Mouse (Mus musculus) liver, embryonic 14.5 days (tissue): ENCODE measurements around the gene Per1. TPM values are rescaled to one million over a fixed set of nuclear protein-coding genes. Genes with fewer than 3 reads are reported as not detected.
A peak's percentile ranks its signal among the peaks of the same experiment; 100 is the strongest.

Source experiments
- ATAC-seq: fragments of 200-750 bp; cut with Nextera tagmentation; 2 replicates; pipeline ENCODE4 v1.8.0; 2017; ENCODE audit warnings: moderate number of reproducible peaks, mild to moderate bottlenecking, moderate library complexity; ENCODE audit not compliant: insufficient read depth
- DNase-seq, 3 experiments: peaks; one replicate each; pipeline ENCODE4 v3.0.0-alpha.2; 2012 to 2013; ENCODE audit warnings: low read depth in 3 of 3, low spot score in 3 of 3
- H3K27ac ChIP-seq: fragments of 300-500 bp; sonication (generic); 2 replicates; pipeline ENCODE4 v1.5.1; 2014; ENCODE audit warnings: moderate library complexity, mild to moderate bottlenecking, control low read depth, inconsistent platforms
- H3K27me3 ChIP-seq: fragments of 300-500 bp; sonication (generic); 2 replicates; pipeline ENCODE4 v1.6.1; 2014; ENCODE audit warnings: mild to moderate bottlenecking, low read length, moderate library complexity; ENCODE audit not compliant: control insufficient read depth, insufficient read depth
- H3K36me3 ChIP-seq: fragments of 300-500 bp; sonication (generic); replicated peaks from 2 replicates; pipeline ENCODE4 v1.6.1; 2014; ENCODE audit warnings: low read depth; ENCODE audit not compliant: control insufficient read depth, insufficient read depth
- H3K4me1 ChIP-seq, 2 experiments: fragments of 200-500 bp in 1 of 2; fragments of 300-500 bp in 1 of 2; sonication (generic) in 1 of 2; replicated peaks; 2 replicates each; pipeline ENCODE4 v1.6.1; 2012 to 2014; ENCODE audit warnings: antibody characterized with exemption in 1 of 2, inconsistent platforms in 1 of 2, low read length in 1 of 2; ENCODE audit not compliant: control insufficient read depth in 2 of 2, insufficient read depth in 2 of 2
- H3K4me2 ChIP-seq: fragments of 300-500 bp; sonication (generic); 2 replicates; pipeline ENCODE4 v1.6.1; 2014; ENCODE audit warnings: low read depth, mild to moderate bottlenecking, control low read depth, moderate library complexity
- H3K4me3 ChIP-seq, 2 experiments: fragments of 200-500 bp in 1 of 2; fragments of 300-500 bp in 1 of 2; sonication (generic) in 1 of 2; 2 replicates each; pipeline ENCODE4 v1.5.1; 2012 to 2014; ENCODE audit warnings: low read depth in 2 of 2, low read length in 2 of 2, mild to moderate bottlenecking in 2 of 2, control low read depth in 1 of 2, inconsistent platforms in 1 of 2, moderate library complexity in 1 of 2; ENCODE audit not compliant: insufficient read depth in 1 of 2
- H3K9ac ChIP-seq: fragments of 300-500 bp; sonication (generic); replicated peaks from 2 replicates; pipeline ENCODE4 v1.6.1; 2014; ENCODE audit warnings: mild to moderate bottlenecking, control low read depth, moderate library complexity
- H3K9me3 ChIP-seq: fragments of 300-500 bp; sonication (generic); 2 replicates; pipeline ENCODE4 v1.6.1; 2016; ENCODE audit warnings: low read length, mixed read lengths; ENCODE audit not compliant: control insufficient read depth
- CTCF ChIP-seq: IDR thresholded peaks from 2 replicates; pipeline ENCODE4 v1.5.1; 2016; ENCODE audit warnings: antibody characterized with exemption, low read depth, control low read depth
- EP300 ChIP-seq: IDR thresholded peaks from 2 replicates; pipeline ENCODE4 v1.6.1; 2016; ENCODE audit warnings: antibody characterized with exemption, low read depth
- WGBS: fragments of 180-500 bp; shearing (Covaris S2); extraction: QIAGEN DNeasy Blood & Tissue Kit; methylation state at CpG from one replicate; pipeline ENCODE4 v1.1.7; 2014; ENCODE audit not compliant: insufficient replicate concordance; 5-methylcytosine and 5-hydroxymethylcytosine counted together
- polyA plus RNA-seq, 2 experiments: library from polyadenylated mRNA; depleted of rRNA in 1 of 2; stranded (reverse) in 1 of 2; unstranded in 1 of 2; fragments of >200 nt; fragmentation: Nextera tagmentation in 1 of 2; extraction: Ambion mirVana in 1 of 2; gene quantifications; 2 replicates each; pipeline versions ENCODE4 v1.2.1 to v1.2.3; 2012 to 2014

The Per1 gene
- polyA plus RNA-seq, 2 experiments: 1.9 to 4.2 TPM

- Histone ChIP-seq H3K4me1 (peaks cover 6 to 39% of the 10 kb centered on the region in 2 experiments; a peak in 3 of 4 replicates), H3K9me3 (no peaks in the 10 kb centered on the region), H3K27me3 (no peaks in the 10 kb centered on the region), H3K9ac (peak overlapping the region; percentile 60), H3K4me2 (peak overlapping the region; percentile 71), H3K27ac (peak overlapping the region; percentile 6; the same call in 1 of the 2 replicates), H3K36me3 (no peaks in the 10 kb centered on the region), H3K4me3 (peak overlapping the region; percentile 65 to 98)
- no peak for DNase-seq
- WGBS: 57% methylated on average over 9 of the region's 9 CpGs
- no peak for TF ChIP-seq EP300
- ATAC-seq: no peak
These were observed 30.5 kb upstream of the Per1 start for GRCm38 (mm10) chr11:69064259-69065133.

GRCm38 (mm10) chr11:69065394-69065925 is 29.6 kb upstream of the Per1 start:
- Histone ChIP-seq H3K4me2 (peak overlapping the region; percentile 76), H3K9me3 (no peaks in the 10 kb centered on the region), H3K27ac (no peak overlapping the region), H3K4me3 (no peak overlapping the region), H3K9ac (no peak overlapping the region), H3K27me3 (no peaks in the 10 kb centered on the region), H3K36me3 (no peaks in the 10 kb centered on the region), H3K4me1 (peaks cover 6 to 42% of the 10 kb centered on the region in 2 experiments; a peak in 3 of 4 replicates)
- 57% methylated on average over 3 of the region's 3 CpGs for WGBS
- DNase-seq: no peak
- ATAC-seq: no peak
- TF ChIP-seq EP300 (no peak), CTCF (no peak)

GRCm38 (mm10) chr11:69066163-69066861 is 28.7 kb upstream of the Per1 start:
- H3K9me3 ChIP-seq: no peaks in the 10 kb centered on the region
- H3K9ac ChIP-seq: peak overlapping the region; percentile 41
- no peaks in the 10 kb centered on the region for H3K36me3 ChIP-seq
- no peaks in the 10 kb centered on the region for H3K27me3 ChIP-seq
- WGBS: 3% methylated on average over 29 of the region's 29 CpGs
- peaks cover 9 to 39% of the 10 kb centered on the region in 2 experiments; a peak in 3 of 4 replicates for H3K4me1 ChIP-seq
- TF ChIP-seq EP300: no peak
- no peak for TF ChIP-seq CTCF
- DNase-seq (no peak), ATAC-seq (peak; percentile 17; the same call in 1 of the 2 replicates)
- peak overlapping the region; percentile 46 to 61 for H3K4me3 ChIP-seq
- H3K4me2 ChIP-seq: peak overlapping the region; percentile 76
- peak overlapping the region; percentile 23 for H3K27ac ChIP-seq

- Histone ChIP-seq H3K4me3 (peak overlapping the region in 1 of 2 experiments; percentile 46; a peak in 2 of 4 replicates), H3K27ac (no peak overlapping the region), H3K27me3 (no peaks in the 10 kb centered on the region), H3K4me1 (peaks cover 13 to 39% of the 10 kb centered on the region in 2 experiments; a peak in 3 of 4 replicates), H3K4me2 (peak overlapping the region; percentile 76), H3K9ac (peak overlapping the region; percentile 41), H3K36me3 (no peaks in the 10 kb centered on the region), H3K9me3 (no peaks in the 10 kb centered on the region)
- ATAC-seq (no peak), DNase-seq (peak; percentile 74 to 84 (median 77))
- WGBS: 11% methylated on average over 8 of the region's 8 CpGs
- peak; percentile 90 for TF ChIP-seq CTCF
- no peak for TF ChIP-seq EP300
These were observed 28.1 kb upstream of the Per1 start for GRCm38 (mm10) chr11:69066956-69067355.
